Mouse (Mus musculus) stomach, postnatal 0 days (tissue): ENCODE data around the gene Grin2d.

Source experiments
- CTCF ChIP-seq: IDR thresholded peaks from 2 replicates; pipeline ENCODE4 v1.5.1; 2016; ENCODE audit warnings: antibody characterized with exemption, low read depth, mild to moderate bottlenecking, moderate library complexity
- EP300 ChIP-seq: optimal IDR thresholded peaks from 2 replicates; pipeline ENCODE3; 2016; ENCODE audit warnings: antibody characterized with exemption

- TF ChIP-seq CTCF = no peak
- no peak for TF ChIP-seq EP300
Measured at GRCm38 (mm10) chr7:45859008-45859407, 19.2 kb downstream of the Grin2d start.
